Mouse (Mus musculus) spleen, adult 2 months (tissue): ENCODE data around the gene Liph. TPM values are rescaled to one million over a fixed set of nuclear protein-coding genes. Genes with fewer than 3 reads are reported as not detected.

ENCODE experiments used
- DNase-seq, 2 experiments: peaks; one replicate each; pipeline versions ENCODE4 v3.0.0 to v3.0.0-alpha.2; 2012 to 2021; ENCODE audit warnings: low spot score in 2 of 2, low read depth in 1 of 2
- H3K27ac ChIP-seq: fragments of 200-500 bp; 2 replicates; pipeline ENCODE4 v1.5.1; 2012; ENCODE audit warnings: low read length, inconsistent platforms; ENCODE audit not compliant: insufficient read depth
- H3K27me3 ChIP-seq: fragments of 200-500 bp; 2 replicates; pipeline ENCODE4 v1.6.1; 2012; ENCODE audit warnings: mild to moderate bottlenecking, moderate library complexity, low read length, inconsistent platforms; ENCODE audit not compliant: control insufficient read depth, insufficient read depth
- H3K36me3 ChIP-seq: fragments of 200-500 bp; 2 replicates; pipeline ENCODE4 v1.6.1; 2012; ENCODE audit warnings: mild to moderate bottlenecking, low read length, inconsistent platforms; ENCODE audit not compliant: control insufficient read depth, insufficient read depth
- H3K4me1 ChIP-seq: fragments of 200-500 bp; 2 replicates; pipeline ENCODE4 v1.6.1; 2011; ENCODE audit warnings: inconsistent platforms; ENCODE audit not compliant: control insufficient read depth, insufficient read depth, insufficient read length
- H3K4me3 ChIP-seq: fragments of 200-500 bp; 2 replicates; pipeline ENCODE4 v1.5.1; 2011; ENCODE audit warnings: mild to moderate bottlenecking, inconsistent platforms; ENCODE audit not compliant: insufficient read depth, insufficient read length; ENCODE audit errors: extremely low read depth
- CTCF ChIP-seq: fragments of 200-500 bp; IDR thresholded peaks from 2 replicates; pipeline ENCODE4 v1.5.1; 2011; ENCODE audit warnings: mild to moderate bottlenecking, inconsistent platforms; ENCODE audit not compliant: insufficient read depth, insufficient read length, insufficient replicate concordance; ENCODE audit errors: extremely low read depth
- POLR2A ChIP-seq: fragments of 200-500 bp; IDR thresholded peaks from 2 replicates; pipeline ENCODE4 v1.6.1; 2011; ENCODE audit warnings: low read depth, low read length, inconsistent platforms
- WGBS: fragments of 180-500 bp; shearing (Covaris S2); methylation state at CpG from one replicate; pipeline ENCODE4 v1.1.7; 2018; 5-methylcytosine and 5-hydroxymethylcytosine counted together
- polyA plus RNA-seq: library from polyadenylated mRNA; depleted of rRNA; stranded (reverse); fragments of >200 nt; gene quantifications from 2 replicates; pipeline ENCODE4 v1.2.3, GENCODE M21; 2012; rRNA removed

Liph gene
- polyA plus RNA-seq, 1 experiment, result 0.29 TPM

- DNase-seq, result no peak
- WGBS, result 89% methylated on average over 10 of the region's 10 CpGs
- TF ChIP-seq POLR2A, result no peak
- TF ChIP-seq CTCF, result no peak
- Histone ChIP-seq H3K4me1 (no peaks in the 10 kb centered on the region), H3K27ac (no peak overlapping the region), H3K4me3 (no peak overlapping the region), H3K27me3 (no peaks in the 10 kb centered on the region), H3K36me3 (no peaks in the 10 kb centered on the region)
Observed at GRCm38 (mm10) chr16:21904636-21905035, 90.8 kb downstream of the Liph start.

Other genes with a start within 250 kb of the Liph start
- 1.4 and 1.7 TPM in 2 replicates for gene Ehhadh, start 207.9 kb downstream of the Liph start, polyA plus RNA-seq
- 0.16 and 0.20 TPM in 2 replicates for gene Map3k13, start 201.3 kb downstream of the Liph start, polyA plus RNA-seq
- gene Tmem41a, start 48.1 kb downstream of the Liph start, polyA plus RNA-seq, result 4.3 and 4.7 TPM in 2 replicates
- gene Senp2, start 13.8 kb upstream of the Liph start, polyA plus RNA-seq, result 7.4 TPM in 2 replicates
- gene Igf2bp2, start 167.6 kb upstream of the Liph start, polyA plus RNA-seq, result 0.28 and 0.63 TPM in 2 replicates